Mouse (Mus musculus) liver, adult 2 months (tissue): Measurements from ENCODE around the gene N4bp2.

Source experiments
- CTCF ChIP-seq: fragments of 200-500 bp; IDR thresholded peaks from 2 replicates; pipeline ENCODE4 v1.5.1; 2011; ENCODE audit warnings: low read depth, low read length, control low read depth
- POLR2A ChIP-seq: fragments of 200-500 bp; IDR thresholded peaks from 2 replicates; pipeline ENCODE4 v1.6.1; 2011; ENCODE audit warnings: low read length, control low read depth; ENCODE audit not compliant: insufficient read depth; ENCODE audit errors: extremely low read depth

- TF ChIP-seq CTCF (no peak), POLR2A (no peak)
Observed at GRCm38 (mm10) chr5:65781147-65781715, 17.9 kb downstream of the N4bp2 start.
